Mouse (Mus musculus) thymus, adult 2 months (tissue): ENCODE results near the gene Copz2.

Source experiments
- CTCF ChIP-seq: fragments of 200-500 bp; IDR thresholded peaks from 2 replicates; pipeline ENCODE4 v1.5.1; 2012; ENCODE audit warnings: mild to moderate bottlenecking, control low read depth, low read length, moderate library complexity, borderline replicate concordance; ENCODE audit not compliant: control insufficient read depth, poor library complexity, insufficient read depth; ENCODE audit errors: extremely low read depth
- POLR2A ChIP-seq: fragments of 200-500 bp; IDR thresholded peaks from 2 replicates; pipeline ENCODE4 v1.6.1; 2012; ENCODE audit warnings: mild to moderate bottlenecking, low read length, control low read depth, moderate library complexity; ENCODE audit not compliant: control insufficient read depth, poor library complexity, insufficient read depth; ENCODE audit errors: extremely low read depth

- no peak for TF ChIP-seq CTCF
- TF ChIP-seq POLR2A, result no peak
Observed at GRCm38 (mm10) chr11:96809562-96810235, 40.0 kb upstream of the Copz2 start.
